Mouse (Mus musculus) naive thymus-derived CD4-positive, alpha-beta T cell, adult 2 months (primary cell): ENCODE results near the gene Prss37.
A peak's percentile ranks its signal among the peaks of the same experiment; 100 is the strongest.

ENCODE experiments used
- DNase-seq: peaks from one replicate; pipeline ENCODE4 v3.0.0-alpha.2; 2011; ENCODE audit warnings: low read depth

The Prss37 gene

GRCm38 (mm10) chr6:40519408-40519807 lies at the start of gene Prss37:
Gene Prss37 (minus strand): TSS chr6:40519508.
- no peak for DNase-seq

- DNase-seq: no peak
Observed at GRCm38 (mm10) chr6:40554950-40555349, 35.6 kb upstream of the Prss37 start, which contains the start of gene Olfr461. Gene Olfr461 (minus strand): TSS chr6:40555050.

GRCm38 (mm10) chr6:40544690-40545089 lies 25.4 kb upstream of the Prss37 start:
- DNase-seq: no peak

- DNase-seq: no peak
Observed at GRCm38 (mm10) chr6:40493229-40493628, 26.1 kb downstream of the Prss37 start, which contains the start of gene Tas2r108. Gene Tas2r108 (plus strand): TSS chr6:40493529.

GRCm38 (mm10) chr6:40490933-40491332 lies 28.4 kb downstream of the Prss37 start, which contains the start of gene Tas2r137:
Gene Tas2r137 (plus strand): TSS chr6:40491233.
- no peak for DNase-seq

GRCm38 (mm10) chr6:40482318-40482717 lies 37.0 kb downstream of the Prss37 start:
- DNase-seq: no peak

- peak; percentile 48 for DNase-seq
Observed at GRCm38 (mm10) chr6:40479705-40480104, 39.6 kb downstream of the Prss37 start.

GRCm38 (mm10) chr6:40476132-40476531 lies 43.2 kb downstream of the Prss37 start:
- no peak for DNase-seq

- DNase-seq: no peak
Observed at GRCm38 (mm10) chr6:40471720-40472010, 47.6 kb downstream of the Prss37 start.

- DNase-seq: peak; percentile 96
Observed at GRCm38 (mm10) chr6:40470916-40471719, 48.2 kb downstream of the Prss37 start, which contains the start of gene Ssbp1. Gene Ssbp1 (plus strand): TSS chr6:40471352.

- DNase-seq: peak; percentile 33
Observed at GRCm38 (mm10) chr6:40465710-40466109, 53.6 kb downstream of the Prss37 start.
